Mouse (Mus musculus): ENCODE results near the gene Grm5.

Gene Grm5

GRCm38 (mm10) chr7:87583868-87584267 lies at the start of gene Grm5:
Gene Grm5 (plus strand): TSS chr7:87584168.
- no peak for DNase-seq

GRCm38 (mm10) chr7:87539031-87539430 lies 44.9 kb upstream of the Grm5 start:
- DNase-seq, result no peak

- no peak for DNase-seq
These were observed 18.7 kb upstream of the Grm5 start for GRCm38 (mm10) chr7:87565300-87565699.

- peak; percentile 38 for DNase-seq
These were observed 17.5 kb upstream of the Grm5 start for GRCm38 (mm10) chr7:87566476-87566875.

- DNase-seq, result peak; percentile 76
These were observed 323 bp downstream of the Grm5 start for GRCm38 (mm10) chr7:87584281-87584701.

GRCm38 (mm10) chr7:87586271-87586937 lies 2.4 kb downstream of the Grm5 start:
- peak; percentile 1 for DNase-seq

- peak; percentile 55 for DNase-seq
These were observed 4.0 kb downstream of the Grm5 start for GRCm38 (mm10) chr7:87587976-87588375.

GRCm38 (mm10) chr7:87626251-87626650 lies 42.3 kb downstream of the Grm5 start:
- DNase-seq, result no peak

- no peak for DNase-seq
These were observed 51.6 kb downstream of the Grm5 start for GRCm38 (mm10) chr7:87635530-87635929.

GRCm38 (mm10) chr7:87650610-87651009 lies 66.6 kb downstream of the Grm5 start:
- DNase-seq, result no peak

- DNase-seq, result no peak
These were observed 77.8 kb downstream of the Grm5 start for GRCm38 (mm10) chr7:87661794-87662193.

GRCm38 (mm10) chr7:87664041-87664440 lies 80.1 kb downstream of the Grm5 start:
- DNase-seq, result no peak

- DNase-seq, result no peak
These were observed 132.4 kb downstream of the Grm5 start for GRCm38 (mm10) chr7:87716393-87716792.

GRCm38 (mm10) chr7:87718631-87719030 lies 134.7 kb downstream of the Grm5 start:
- no peak for DNase-seq

GRCm38 (mm10) chr7:87734511-87734910 lies 150.5 kb downstream of the Grm5 start:
- DNase-seq, result no peak

GRCm38 (mm10) chr7:87761945-87762344 lies 178.0 kb downstream of the Grm5 start:
- no peak for DNase-seq

GRCm38 (mm10) chr7:87762376-87762775 lies 178.4 kb downstream of the Grm5 start:
- DNase-seq, result peak; percentile 2

- no peak for DNase-seq
These were observed 203.6 kb downstream of the Grm5 start for GRCm38 (mm10) chr7:87787560-87787959.

- no peak for DNase-seq
These were observed 205.0 kb downstream of the Grm5 start for GRCm38 (mm10) chr7:87788963-87789362.

- DNase-seq, result no peak
These were observed 209.9 kb downstream of the Grm5 start for GRCm38 (mm10) chr7:87793896-87794295.

- DNase-seq, result no peak
These were observed 240.9 kb downstream of the Grm5 start for GRCm38 (mm10) chr7:87824898-87825297.

GRCm38 (mm10) chr7:87834669-87835068 lies 250.7 kb downstream of the Grm5 start:
- DNase-seq, result no peak

GRCm38 (mm10) chr7:87838579-87838978 lies 254.6 kb downstream of the Grm5 start:
- no peak for DNase-seq

- DNase-seq, result no peak
These were observed 259.5 kb downstream of the Grm5 start for GRCm38 (mm10) chr7:87843496-87843895.

GRCm38 (mm10) chr7:87846082-87846481 lies 262.1 kb downstream of the Grm5 start:
- no peak for DNase-seq

Data from embryo, embryonic 11 days (tissue).